Mouse (Mus musculus): ENCODE data around the gene Fam110a.

Gene Fam110a

GRCm38 (mm10) chr2:151970191-151971172, 9.5 kb downstream of the Fam110a start:
- no peak for DNase-seq (ENCODE audit: low read depth, low spot score)

GRCm38 (mm10) chr2:151969396-151969795, 10.6 kb downstream of the Fam110a start:
- no peak for DNase-seq (ENCODE audit: low read depth, low spot score)

GRCm38 (mm10) chr2:151968986-151969385, 11.0 kb downstream of the Fam110a start:
- DNase-seq (ENCODE audit: low read depth, low spot score), result no peak

GRCm38 (mm10) chr2:151968451-151968850, 11.6 kb downstream of the Fam110a start:
- DNase-seq (ENCODE audit: low read depth, low spot score), result no peak

- DNase-seq (ENCODE audit: low read depth, low spot score), result no peak
Observed at GRCm38 (mm10) chr2:151967792-151968191, 12.2 kb downstream of the Fam110a start.

GRCm38 (mm10) chr2:151967176-151967750, 12.8 kb downstream of the Fam110a start:
- no peak for DNase-seq (ENCODE audit: low read depth, low spot score)

GRCm38 (mm10) chr2:151964052-151964451, 16.0 kb downstream of the Fam110a start:
- DNase-seq (ENCODE audit: low read depth, low spot score), result no peak

- no peak for DNase-seq (ENCODE audit: low read depth, low spot score)
Observed at GRCm38 (mm10) chr2:151963319-151963718, 16.7 kb downstream of the Fam110a start.

GRCm38 (mm10) chr2:151962474-151962873, 17.5 kb downstream of the Fam110a start:
- DNase-seq (ENCODE audit: low read depth, low spot score), result no peak

- no peak for DNase-seq (ENCODE audit: low read depth, low spot score)
Observed at GRCm38 (mm10) chr2:151961284-151962196, 18.5 kb downstream of the Fam110a start.

- no peak for DNase-seq (ENCODE audit: low read depth, low spot score)
Observed at GRCm38 (mm10) chr2:151959274-151959673, 20.7 kb downstream of the Fam110a start.

- DNase-seq (ENCODE audit: low read depth, low spot score), result no peak
Observed at GRCm38 (mm10) chr2:151956500-151957137, 23.4 kb downstream of the Fam110a start.

- no peak for DNase-seq (ENCODE audit: low read depth, low spot score)
Observed at GRCm38 (mm10) chr2:151953665-151954064, 26.4 kb downstream of the Fam110a start.

- no peak for DNase-seq (ENCODE audit: low read depth, low spot score)
Observed at GRCm38 (mm10) chr2:151949082-151949774, 30.8 kb downstream of the Fam110a start.

GRCm38 (mm10) chr2:151948311-151948710, 31.7 kb downstream of the Fam110a start:
- no peak for DNase-seq (ENCODE audit: low read depth, low spot score)

GRCm38 (mm10) chr2:151947617-151948016, 32.4 kb downstream of the Fam110a start:
- no peak for DNase-seq (ENCODE audit: low read depth, low spot score)

GRCm38 (mm10) chr2:151944106-151944505, 35.9 kb downstream of the Fam110a start:
- no peak for DNase-seq (ENCODE audit: low read depth, low spot score)

- peak; percentile 12 for DNase-seq (ENCODE audit: low read depth, low spot score)
Observed at GRCm38 (mm10) chr2:151941269-151941668, 38.8 kb downstream of the Fam110a start.

- no peak for DNase-seq (ENCODE audit: low read depth, low spot score)
Observed at GRCm38 (mm10) chr2:151939651-151940420, 40.2 kb downstream of the Fam110a start.

GRCm38 (mm10) chr2:151938780-151939200, 41.2 kb downstream of the Fam110a start:
- DNase-seq (ENCODE audit: low read depth, low spot score), result no peak
